Mouse (Mus musculus): Measurements from ENCODE around the gene Rps4x. TPM values are rescaled to one million over a fixed set of nuclear protein-coding genes. Genes with fewer than 3 reads are reported as not detected.

Gene Rps4x
- 1,117 and 1,158 TPM in 2 replicates for polyA plus RNA-seq (2012; rRNA removed)

GRCm38 (mm10) chrX:102188712-102189497 is at the start of gene Rps4x:
Rps4x (minus strand) TSS chrX:102189394.

GRCm38 (mm10) chrX:102156618-102157422 is 32.4 kb downstream of the Rps4x start, which contains the start of gene Ercc6l:
Ercc6l (minus strand) TSS chrX:102157091.

Other genes with a start within 250 kb of the Rps4x start
- 62.3 and 81.0 TPM in 2 replicates for gene Rtl5, start 118.1 kb downstream of the Rps4x start, polyA plus RNA-seq (2012; rRNA removed)
- 59.2 and 66.8 TPM in 2 replicates for gene Pin4, start 69.9 kb downstream of the Rps4x start, polyA plus RNA-seq (2012; rRNA removed)
- gene Ercc6l, start 32.3 kb downstream of the Rps4x start, polyA plus RNA-seq (2012; rRNA removed), result 2.7 and 3.1 TPM in 2 replicates
- 11.0 and 13.7 TPM in 2 replicates for gene Cited1, start 62.8 kb upstream of the Rps4x start, polyA plus RNA-seq (2012; rRNA removed)